Mouse (Mus musculus) v-Abl transformed pro-B cells (cell line): ENCODE measurements at regions not wholly inside any gene's neighbourhood (a gene's known extent, or its start where the extent isn't known, plus 50 kb on each side); places are given as distances from the start of the nearest gene placed in this dataset.

Experiments used
- in situ Hi-C, 2 experiments: fragments of 400-800 bp; cut with MboI; formaldehyde crosslinking; loops; one replicate each; pipeline ENCODE4 v1.15.1; 2025; ENCODE audit not compliant: unreplicated experiment in 2 of 2

DNA sequence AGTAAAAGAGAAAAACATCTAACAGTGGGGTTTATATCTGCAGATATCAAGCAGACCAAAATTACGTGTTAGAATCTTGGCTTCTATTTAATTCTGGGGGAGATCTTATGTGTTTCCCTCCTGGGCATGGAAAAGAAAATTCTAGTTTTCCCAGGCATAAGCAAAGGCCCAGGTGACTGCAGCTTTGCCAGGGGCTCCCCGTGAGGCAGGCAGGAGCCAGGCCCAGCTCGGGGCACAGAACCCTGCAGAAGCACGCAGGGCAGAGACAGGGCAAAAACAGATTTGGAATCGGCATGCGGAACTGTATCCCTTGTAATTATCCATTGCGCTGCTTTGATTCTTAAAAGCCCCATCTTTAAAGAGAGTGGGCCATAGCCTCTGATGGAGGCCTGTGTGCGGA is 250.4 kb upstream of the Slc35b3 start:
- in situ Hi-C loops, result no loop called here

DNA sequence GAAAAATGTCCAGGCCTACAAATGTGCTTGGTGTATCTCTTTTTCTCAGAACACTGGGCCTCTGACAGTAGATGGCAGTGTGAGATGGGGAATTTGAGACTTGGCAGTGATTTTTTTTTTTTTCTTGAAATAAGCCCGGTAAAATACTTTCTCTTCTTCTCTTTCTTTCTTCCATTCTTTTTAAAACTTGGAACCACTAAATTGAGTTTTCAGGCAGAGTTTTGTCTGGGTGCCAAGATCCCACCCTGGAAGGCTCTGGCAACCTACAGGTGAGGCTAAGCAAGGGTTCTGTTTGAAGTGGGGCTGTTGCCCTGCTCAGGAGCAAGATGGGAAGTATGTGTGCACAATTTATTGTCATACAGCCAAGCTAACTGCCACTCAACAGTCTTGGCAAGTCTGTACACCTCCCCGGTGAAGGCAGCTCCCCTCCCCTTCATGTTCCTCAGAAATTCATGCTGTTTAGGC is 223.1 kb upstream of the Slc35b3 start:
- in situ Hi-C loops, result no loop called here

DNA sequence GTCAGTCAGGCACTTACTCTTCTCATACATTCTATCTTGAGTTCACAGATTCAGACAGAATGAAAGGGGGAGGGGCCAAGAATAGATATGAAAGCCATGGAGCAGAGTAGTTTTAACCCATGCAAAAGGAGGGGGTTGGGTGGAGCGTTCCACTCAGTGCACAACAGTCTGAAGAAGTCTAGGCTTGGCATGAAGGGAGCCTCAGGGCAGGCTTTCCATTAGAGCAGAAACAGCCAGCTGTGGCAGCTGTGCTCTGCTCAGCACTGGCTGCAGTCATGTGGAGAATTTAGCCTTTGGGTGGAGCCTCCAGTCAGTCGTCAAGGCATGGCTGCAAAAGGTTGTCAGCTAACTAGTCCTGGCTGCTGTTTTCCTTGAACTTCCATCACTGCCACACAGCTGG is 201.3 kb upstream of the Slc35b3 start:
- in situ Hi-C loops, result no loop called here

DNA sequence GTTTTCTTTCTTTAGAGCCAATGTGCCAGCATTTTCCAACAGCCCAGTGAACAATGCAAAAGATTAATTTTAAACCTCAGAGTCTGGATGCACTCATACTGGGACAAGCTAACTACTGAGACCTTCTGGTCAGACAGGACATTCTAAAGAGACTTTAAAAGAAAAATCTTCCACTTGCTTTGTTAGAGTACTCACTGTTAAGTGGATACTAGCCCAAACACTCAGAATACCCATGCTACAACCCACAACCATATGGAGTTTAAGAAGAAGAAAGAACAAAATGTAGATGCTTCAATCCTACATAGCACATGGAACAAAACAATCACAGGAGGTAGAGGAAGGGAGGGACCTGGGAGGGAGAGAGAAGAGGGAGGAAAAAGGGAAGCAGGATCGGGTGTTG is 167.3 kb upstream of the Slc35b3 start:
- in situ Hi-C loops, result no loop called here

DNA sequence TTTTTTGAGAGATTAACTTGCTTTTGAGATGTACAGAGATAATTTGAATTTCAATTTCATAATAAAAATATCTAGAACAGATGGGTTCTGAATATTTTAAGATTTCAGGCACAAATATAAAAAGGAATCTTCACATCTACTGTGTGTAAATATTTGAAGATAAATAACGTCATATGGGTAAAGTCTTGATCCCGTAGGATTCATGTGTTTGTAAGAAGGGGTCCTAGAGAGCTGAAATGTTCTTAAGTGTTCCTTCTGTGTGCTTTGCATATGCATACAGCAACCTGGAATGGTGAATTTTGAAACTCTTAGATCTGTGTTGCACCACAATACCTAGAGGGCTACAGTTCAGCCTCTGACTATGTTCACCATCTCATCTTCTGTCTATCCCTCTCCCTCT is 131.4 kb upstream of the Slc35b3 start:
- in situ Hi-C loops, result no loop called here

DNA sequence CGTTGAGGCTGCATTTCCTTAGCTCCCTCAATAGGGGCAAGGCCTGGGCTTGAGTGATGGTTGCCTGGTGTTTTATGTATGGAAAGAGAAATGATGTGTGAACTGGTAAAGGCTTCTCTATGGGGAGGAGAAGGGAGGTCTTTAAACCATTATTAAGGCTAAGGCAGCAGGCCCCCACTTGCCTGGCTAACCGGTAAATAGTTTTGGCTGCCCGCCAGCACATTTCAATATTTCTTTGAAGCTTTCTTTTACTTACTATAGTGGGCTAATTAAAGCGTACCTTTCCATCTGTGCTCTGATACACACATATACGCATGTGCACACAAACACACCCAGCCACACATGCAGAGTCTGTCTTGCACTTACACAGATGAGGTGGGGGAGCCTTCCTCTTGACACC is 123.9 kb upstream of the Slc35b3 start:
- in situ Hi-C loops, result no loop called here

DNA sequence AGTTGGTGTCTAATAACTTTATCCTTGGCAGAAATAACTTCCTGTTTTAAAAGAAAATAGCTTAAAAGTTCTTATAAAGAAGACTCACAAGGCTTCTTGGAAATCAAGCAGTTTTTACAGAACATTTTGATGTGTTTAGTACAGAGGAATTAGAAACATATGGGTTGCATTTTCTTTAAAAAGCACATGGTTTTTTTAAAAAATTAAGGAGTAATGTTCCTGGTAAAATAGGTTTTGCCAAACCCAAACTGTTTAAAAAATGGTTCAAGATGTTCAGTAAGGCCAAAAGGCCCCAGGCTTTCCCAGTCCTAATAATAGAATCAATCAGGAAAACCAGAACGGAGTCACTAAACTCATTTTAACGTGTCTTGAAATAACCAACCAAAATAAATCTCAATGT is 113.5 kb upstream of the Slc35b3 start:
- in situ Hi-C loops, result no loop called here

DNA sequence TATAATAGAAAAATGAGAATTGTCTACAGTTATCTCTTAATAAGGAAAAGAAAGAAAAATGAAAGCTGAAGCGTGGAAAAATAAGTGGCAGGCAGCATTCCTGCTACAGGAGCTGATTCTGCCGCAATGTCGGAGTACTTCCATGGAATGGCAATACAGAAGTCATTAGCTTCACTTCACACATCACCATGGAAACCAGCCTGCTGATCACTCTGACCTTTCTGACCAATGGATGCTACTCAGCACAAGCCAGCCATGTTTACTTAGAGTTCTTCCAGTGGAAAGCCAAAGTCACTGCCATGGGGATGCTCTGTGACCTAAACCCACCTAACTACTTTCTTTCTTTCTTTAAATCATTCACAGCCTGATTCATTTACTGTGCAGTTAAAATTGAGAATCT is 71.6 kb upstream of the Slc35b3 start:
- in situ Hi-C loops, result no loop called here

DNA sequence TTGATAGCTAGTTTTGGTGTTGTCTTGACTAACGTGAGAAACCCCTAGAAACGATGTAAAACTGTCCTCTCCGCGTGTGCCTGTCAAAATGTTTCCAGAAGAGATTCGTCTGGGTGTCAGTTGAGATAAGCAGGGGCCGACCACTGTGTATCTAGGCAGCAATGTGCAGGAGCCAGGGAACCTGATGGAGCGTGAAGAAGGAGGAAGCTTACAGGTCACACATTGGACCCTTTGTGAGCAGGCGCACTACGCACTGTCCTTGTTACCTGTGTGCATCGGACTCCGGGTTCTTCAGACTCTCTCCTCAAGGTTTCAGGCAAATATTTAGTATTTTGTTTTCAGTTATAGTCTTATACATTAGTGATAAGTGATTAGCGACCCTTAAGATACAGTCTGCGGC is 59.5 kb upstream of the Slc35b3 start:
- in situ Hi-C loops, result loop anchor here (25.0 kb wide), 2 partner anchors 333 to 958 kb away; no protein-coding TSS in a partner anchor

DNA sequence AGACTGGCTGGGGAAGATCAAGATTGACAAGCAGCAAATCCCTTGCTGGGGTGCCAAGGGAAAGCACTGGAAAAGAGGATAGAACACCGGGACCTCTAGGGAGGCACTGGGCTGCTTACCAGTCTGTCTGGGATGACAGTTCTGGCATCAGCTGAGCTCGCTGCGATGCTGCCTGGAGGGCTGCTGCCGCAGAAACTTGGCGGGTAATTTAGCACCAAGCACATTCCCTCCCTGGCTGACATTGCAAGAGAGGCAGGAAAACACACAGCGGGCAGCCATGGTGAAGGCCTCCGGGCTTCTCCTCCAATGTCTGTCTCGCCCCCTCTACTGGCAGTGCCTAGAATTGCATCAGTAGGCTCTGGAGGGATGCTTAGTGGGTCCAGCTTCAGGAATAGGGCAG is 51.0 kb upstream of the Slc35b3 start:
- in situ Hi-C loops, result loop anchor here (5.0 to 25.0 kb wide), 4 partner anchors 157 to 949 kb away; no protein-coding TSS in a partner anchor
